Mouse (Mus musculus) limb, embryonic 10.5 days (tissue): ENCODE results near the gene Unc80. TPM values are rescaled to one million over a fixed set of nuclear protein-coding genes. Genes with fewer than 3 reads are reported as not detected.
"Not testable (repeated sequence)": the region's sequence is repeated elsewhere in the genome, so short reads cannot be mapped to it uniquely, and the experiment has no call there.

Experiments used
- DNase-seq: peaks from one replicate; pipeline ENCODE4 v3.0.0-alpha.2; 2017; ENCODE audit warnings: low spot score
- H3K27ac ChIP-seq: fragments of 300-500 bp; sonication (generic); 2 replicates; pipeline ENCODE4 v1.5.1; 2016; ENCODE audit warnings: mild to moderate bottlenecking
- H3K27me3 ChIP-seq: fragments of 300-500 bp; sonication (generic); 2 replicates; pipeline ENCODE4 v1.6.1; 2016; ENCODE audit warnings: low read depth, mild to moderate bottlenecking; ENCODE audit not compliant: poor library complexity, severe bottlenecking
- H3K36me3 ChIP-seq: fragments of 300-500 bp; sonication (generic); 2 replicates; pipeline ENCODE4 v1.6.1; 2016; ENCODE audit warnings: mild to moderate bottlenecking, moderate library complexity
- H3K4me1 ChIP-seq: fragments of 300-500 bp; sonication (generic); 2 replicates; pipeline ENCODE4 v1.6.1; 2016
- H3K4me3 ChIP-seq: fragments of 300-500 bp; sonication (generic); 2 replicates; pipeline ENCODE4 v1.5.1; 2016; ENCODE audit warnings: mild to moderate bottlenecking, moderate library complexity
- H3K9me3 ChIP-seq: fragments of 300-500 bp; sonication (generic); replicated peaks from 2 replicates; pipeline ENCODE4 v1.6.1; 2016; ENCODE audit warnings: mild to moderate bottlenecking
- WGBS: fragments of 180-500 bp; shearing (Covaris S2); methylation state at CpG from one replicate; pipeline ENCODE4 v1.1.7; 2016; 5-methylcytosine and 5-hydroxymethylcytosine counted together
- polyA plus RNA-seq: library from polyadenylated mRNA; unstranded; fragments of >200 nt; fragmentation: Nextera tagmentation; extraction: Ambion mirVana; gene quantifications from 2 replicates; pipeline ENCODE4 v1.2.1, GENCODE M21; 2016

Unc80 gene
- polyA plus RNA-seq, 1 experiment from 2014 or later: 0.01 TPM

DNA sequence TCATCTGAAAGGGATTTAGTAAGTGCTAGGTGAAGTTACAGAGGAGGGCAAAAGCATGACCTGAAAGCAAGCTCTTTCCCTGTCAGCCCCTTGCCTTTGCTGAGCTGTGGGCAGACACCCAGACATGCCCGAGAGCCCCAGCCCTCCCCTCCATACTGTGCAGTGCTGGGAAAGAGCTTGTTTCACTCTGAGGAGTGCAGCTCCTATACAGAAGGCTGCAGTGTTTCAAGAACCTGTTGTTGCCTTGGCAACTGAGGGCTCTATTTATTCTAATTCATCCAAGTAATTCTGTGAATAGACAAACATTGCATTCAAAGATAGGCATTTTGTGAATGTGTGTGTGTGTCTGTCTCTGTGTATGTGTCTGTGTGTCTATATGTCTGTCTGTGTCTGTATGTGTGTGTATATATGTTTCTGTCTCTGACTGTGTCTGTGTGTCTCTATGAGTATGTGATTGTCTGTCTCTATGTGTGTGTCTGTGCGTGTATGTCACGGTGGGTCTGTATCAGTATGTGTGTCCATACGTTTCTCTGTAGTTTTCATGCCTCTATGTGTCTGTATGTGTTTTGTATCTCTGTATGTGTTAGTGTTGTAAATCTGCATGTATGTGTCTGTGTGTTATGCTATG, 187.1 kb downstream of the Unc80 start:
- no peaks in the 10 kb centered on the region for H3K4me1 ChIP-seq
- H3K27ac ChIP-seq: no peak overlapping the region
- DNase-seq: no peak
- H3K4me3 ChIP-seq: no peak overlapping the region
- no peaks in the 10 kb centered on the region for H3K36me3 ChIP-seq
- H3K27me3 ChIP-seq: no peaks in the 10 kb centered on the region
- no peaks in the 10 kb centered on the region for H3K9me3 ChIP-seq
- WGBS: 73% methylated on average over 4 of the region's 4 CpGs

DNA sequence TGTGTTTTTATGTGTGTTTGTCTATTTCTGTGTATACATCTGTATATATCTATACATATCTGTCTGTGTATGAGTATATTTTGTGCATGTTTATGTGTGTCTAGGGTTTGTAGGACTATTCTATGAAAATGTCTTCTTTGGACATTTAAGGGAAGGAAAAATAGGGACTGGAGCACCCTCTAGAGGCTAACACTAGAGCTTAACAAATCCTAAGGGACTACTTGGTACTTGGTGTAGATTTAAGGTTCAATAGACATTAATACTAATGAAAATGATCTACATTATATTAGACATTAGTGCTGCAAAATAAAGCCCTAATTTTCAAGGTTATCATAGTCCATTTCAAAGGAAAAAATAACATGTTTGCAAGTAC, 187.6 kb downstream of the Unc80 start:
- Histone ChIP-seq H3K27me3 (no peaks in the 10 kb centered on the region), H3K9me3 (no peaks in the 10 kb centered on the region), H3K4me3 (no peak overlapping the region), H3K4me1 (no peaks in the 10 kb centered on the region), H3K27ac (no peak overlapping the region), H3K36me3 (no peaks in the 10 kb centered on the region)
- DNase-seq: no peak

DNA sequence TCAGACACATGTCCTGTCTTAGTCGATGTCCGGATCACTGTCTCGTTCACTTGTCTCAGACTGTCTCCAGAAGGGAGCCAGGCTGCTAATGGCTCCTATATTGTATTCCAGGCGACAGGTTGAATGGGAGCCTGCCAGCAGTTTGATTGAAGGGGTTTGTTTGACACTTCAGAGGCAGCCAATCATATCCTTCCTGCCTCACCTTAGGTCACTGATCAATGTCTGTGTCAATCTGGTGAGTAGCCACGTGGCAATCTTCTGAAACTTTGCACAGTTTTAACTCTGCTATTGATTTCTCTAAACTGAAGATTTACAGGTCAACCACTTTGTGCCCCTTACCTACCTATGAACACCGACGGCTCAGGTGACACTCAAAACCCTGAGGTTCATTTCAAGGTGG, 203.3 kb downstream of the Unc80 start:
- 80% methylated on average over 7 of the region's 7 CpGs for WGBS

DNA sequence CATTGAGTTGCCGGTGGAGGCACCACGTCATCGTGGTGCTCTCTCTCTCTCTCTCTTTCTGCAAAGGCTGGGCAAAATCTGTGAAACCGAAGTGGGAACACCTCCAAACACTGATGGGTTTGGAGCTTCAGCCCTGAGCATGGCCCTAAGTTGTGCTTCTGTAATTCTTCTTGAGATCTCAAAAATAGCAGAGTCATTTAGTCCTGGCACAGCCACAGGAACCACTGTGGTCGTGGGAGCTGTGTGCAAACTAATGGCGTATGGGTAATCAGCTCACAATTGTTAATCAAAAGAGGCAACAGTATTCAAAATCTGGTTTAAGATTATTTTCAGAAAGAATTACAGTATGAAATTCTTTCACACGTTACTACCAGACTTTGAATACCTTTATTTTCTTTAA, 204.6 kb downstream of the Unc80 start:
- 87% methylated on average over 7 of the region's 7 CpGs for WGBS
- no peaks in the 10 kb centered on the region for H3K27me3 ChIP-seq
- no peaks in the 10 kb centered on the region for H3K4me1 ChIP-seq
- no peak overlapping the region for H3K4me3 ChIP-seq
- H3K27ac ChIP-seq: no peak overlapping the region
- no peak for DNase-seq
- no peaks in the 10 kb centered on the region for H3K36me3 ChIP-seq
- no peaks in the 10 kb centered on the region for H3K9me3 ChIP-seq

More for the DNA sequence above, 203.3 kb downstream of the Unc80 start:
- H3K36me3 ChIP-seq: no peaks in the 10 kb centered on the region
- H3K9me3 ChIP-seq: no peaks in the 10 kb centered on the region
- H3K4me3 ChIP-seq: no peak overlapping the region
- DNase-seq: no peak
- no peaks in the 10 kb centered on the region for H3K27me3 ChIP-seq
- no peak overlapping the region for H3K27ac ChIP-seq
- H3K4me1 ChIP-seq: no peaks in the 10 kb centered on the region

DNA sequence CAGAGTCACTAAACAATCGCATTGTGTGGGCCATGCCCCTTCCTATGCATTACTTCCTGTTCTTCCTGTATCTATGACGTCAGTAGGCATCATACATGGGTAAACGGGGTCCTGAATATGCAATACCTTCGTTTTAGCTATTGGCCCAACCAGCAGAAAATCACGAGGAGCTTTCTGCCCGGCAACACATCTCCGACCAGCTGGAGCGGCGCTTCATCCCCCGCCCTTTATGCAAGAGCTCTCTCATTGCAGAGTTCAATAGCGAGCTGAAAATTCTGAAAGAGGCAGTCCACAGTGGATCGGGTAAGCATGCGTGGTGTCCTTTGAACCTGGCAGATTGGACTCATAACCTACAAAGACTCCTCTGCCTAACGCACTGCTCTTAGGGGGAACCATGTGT, 209.8 kb downstream of the Unc80 start:
- no peak for DNase-seq
- WGBS: 85% methylated on average over 14 of the region's 14 CpGs
- no peak overlapping the region for H3K27ac ChIP-seq

DNA sequence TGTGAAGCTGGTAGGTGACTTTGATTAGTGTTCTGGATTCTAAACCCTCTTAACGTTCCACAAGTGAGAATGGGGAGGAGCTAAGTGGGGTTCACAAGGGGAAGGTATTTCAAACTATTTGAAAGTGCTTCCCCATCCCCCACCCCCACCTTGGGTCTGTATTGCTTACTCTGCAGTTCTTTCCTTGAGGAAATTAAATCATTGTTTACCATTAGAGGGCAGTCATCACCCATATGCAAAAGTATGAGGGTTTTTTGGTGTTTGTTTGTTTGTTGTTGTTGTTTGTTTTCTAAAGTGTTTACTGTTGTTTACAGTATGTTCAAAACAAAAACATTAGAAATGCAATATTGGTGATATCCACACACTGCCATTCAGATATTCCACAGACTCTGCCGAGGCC, 210.5 kb downstream of the Unc80 start:
- Histone ChIP-seq H3K4me1 (no peaks in the 10 kb centered on the region), H3K9me3 (no peaks in the 10 kb centered on the region), H3K36me3 (no peaks in the 10 kb centered on the region), H3K27me3 (no peaks in the 10 kb centered on the region), H3K27ac (no peak overlapping the region), H3K4me3 (no peak overlapping the region)
- DNase-seq: no peak
- WGBS: 44% methylated on average over 2 of the region's 2 CpGs

More for the DNA sequence above, 209.8 kb downstream of the Unc80 start:
- H3K4me1 ChIP-seq: no peaks in the 10 kb centered on the region
- no peaks in the 10 kb centered on the region for H3K9me3 ChIP-seq
- no peaks in the 10 kb centered on the region for H3K27me3 ChIP-seq
- H3K4me3 ChIP-seq: no peak overlapping the region
- H3K36me3 ChIP-seq: no peaks in the 10 kb centered on the region

DNA sequence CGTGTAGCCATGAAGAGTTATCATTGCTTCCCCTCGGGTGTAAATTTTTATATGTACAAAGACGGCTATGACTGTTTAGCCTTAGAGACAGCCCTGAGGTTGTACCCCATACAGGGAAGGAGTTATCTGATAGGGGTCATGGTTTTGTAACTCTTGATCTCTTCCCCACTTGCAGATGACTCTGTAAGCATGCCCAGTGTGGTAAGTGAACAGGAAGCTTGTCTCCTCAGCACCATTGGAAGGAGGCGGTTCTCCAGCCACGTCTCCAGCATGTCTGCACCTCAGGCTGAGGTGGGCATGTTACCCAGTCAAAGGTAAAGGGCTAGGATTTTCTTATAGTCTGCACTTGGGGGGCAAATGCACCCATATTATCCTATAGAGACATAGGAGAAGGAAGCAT, 214.8 kb downstream of the Unc80 start:
- Histone ChIP-seq H3K27ac (no peak overlapping the region), H3K4me3 (no peak overlapping the region), H3K9me3 (no peaks in the 10 kb centered on the region), H3K36me3 (no peaks in the 10 kb centered on the region), H3K27me3 (no peaks in the 10 kb centered on the region), H3K4me1 (no peaks in the 10 kb centered on the region)
- no peak for DNase-seq
- WGBS: 85% methylated on average over 5 of the region's 5 CpGs

DNA sequence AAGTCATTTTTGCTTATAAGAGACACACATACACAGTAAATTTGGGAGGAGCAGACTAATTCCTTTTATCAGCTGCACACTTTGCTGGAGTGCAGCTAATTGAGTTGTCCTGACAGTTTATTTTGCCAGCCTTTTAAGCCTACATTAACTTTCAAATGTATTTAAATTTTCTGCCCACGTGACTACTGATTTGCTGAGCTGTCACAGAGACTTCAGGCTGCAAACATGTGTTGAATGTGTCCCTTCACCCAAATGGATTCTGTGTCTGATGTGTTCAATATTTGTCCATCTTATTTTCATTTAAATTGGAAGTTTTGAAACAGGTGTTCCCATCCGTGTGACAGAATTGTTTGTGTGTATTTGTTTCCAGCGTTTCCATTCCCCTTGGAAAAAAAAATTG, 223.6 kb downstream of the Unc80 start:
- H3K9me3 ChIP-seq: no peaks in the 10 kb centered on the region
- H3K4me3 ChIP-seq: no peak overlapping the region
- H3K36me3 ChIP-seq: no peaks in the 10 kb centered on the region
- H3K27ac ChIP-seq: no peak overlapping the region
- DNase-seq: no peak
- H3K4me1 ChIP-seq: no peaks in the 10 kb centered on the region
- WGBS: 78% methylated on average over 3 of the region's 3 CpGs
- H3K27me3 ChIP-seq: no peaks in the 10 kb centered on the region

DNA sequence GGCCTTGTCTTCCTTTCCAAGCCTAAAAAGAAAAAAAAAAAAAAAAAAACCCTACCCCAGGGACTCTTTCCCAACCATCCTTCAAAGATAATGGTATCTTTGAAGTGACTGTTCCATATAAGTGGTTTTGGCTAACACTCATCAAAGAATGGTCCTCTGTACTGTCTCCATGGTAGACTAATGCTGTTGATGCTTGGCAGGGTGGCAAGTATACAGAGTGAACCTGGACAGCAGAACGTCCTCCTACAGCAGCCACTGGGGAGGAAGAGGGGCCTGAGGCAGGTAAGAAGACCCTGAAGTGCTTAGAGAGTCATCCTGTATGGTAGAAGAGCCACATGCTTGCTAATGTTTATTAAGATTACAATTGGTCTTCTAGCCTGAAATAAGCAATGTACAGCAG, 224.1 kb downstream of the Unc80 start:
- Histone ChIP-seq H3K27ac (no peak overlapping the region), H3K9me3 (no peaks in the 10 kb centered on the region), H3K27me3 (no peaks in the 10 kb centered on the region), H3K4me1 (no peaks in the 10 kb centered on the region), H3K4me3 (no peak overlapping the region), H3K36me3 (no peaks in the 10 kb centered on the region)
- DNase-seq: no peak
- 78% methylated on average over 1 of the region's 1 CpGs for WGBS

DNA sequence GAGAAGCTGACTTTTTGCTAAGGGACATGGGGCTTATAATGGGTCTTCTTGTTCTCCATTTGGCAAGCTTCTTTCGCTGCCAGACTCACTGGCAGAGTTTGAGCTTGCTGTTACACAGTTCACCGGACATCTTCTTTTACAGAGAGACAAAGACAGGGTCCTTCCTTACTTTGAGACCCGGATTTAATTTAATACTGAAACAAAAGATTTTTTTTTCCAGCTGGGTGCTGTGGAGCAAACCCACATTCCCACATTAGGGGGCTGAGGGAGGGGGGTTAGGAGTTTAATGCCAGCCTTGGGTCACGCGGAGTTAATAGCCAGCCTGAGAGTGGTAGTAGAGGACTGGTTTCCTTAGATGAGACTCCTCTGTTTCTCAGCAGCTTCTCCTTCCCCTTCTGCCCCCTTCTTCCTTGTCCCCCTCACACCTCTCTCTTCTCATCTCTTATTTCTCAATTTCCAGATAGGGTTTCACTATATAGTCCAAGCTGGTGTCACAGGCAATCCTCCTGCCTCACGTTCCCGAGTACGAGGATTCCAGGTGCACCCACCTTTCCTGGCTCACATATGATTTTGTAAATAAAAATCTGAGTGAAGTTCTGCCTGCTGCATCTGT, 224.7 kb downstream of the Unc80 start:
- Histone ChIP-seq H3K4me3 (no peak overlapping the region), H3K36me3 (no peaks in the 10 kb centered on the region), H3K27ac (no peak overlapping the region), H3K9me3 (no peaks in the 10 kb centered on the region), H3K4me1 (no peaks in the 10 kb centered on the region), H3K27me3 (no peaks in the 10 kb centered on the region)
- no peak for DNase-seq
- 90% methylated on average over 8 of the region's 8 CpGs for WGBS

DNA sequence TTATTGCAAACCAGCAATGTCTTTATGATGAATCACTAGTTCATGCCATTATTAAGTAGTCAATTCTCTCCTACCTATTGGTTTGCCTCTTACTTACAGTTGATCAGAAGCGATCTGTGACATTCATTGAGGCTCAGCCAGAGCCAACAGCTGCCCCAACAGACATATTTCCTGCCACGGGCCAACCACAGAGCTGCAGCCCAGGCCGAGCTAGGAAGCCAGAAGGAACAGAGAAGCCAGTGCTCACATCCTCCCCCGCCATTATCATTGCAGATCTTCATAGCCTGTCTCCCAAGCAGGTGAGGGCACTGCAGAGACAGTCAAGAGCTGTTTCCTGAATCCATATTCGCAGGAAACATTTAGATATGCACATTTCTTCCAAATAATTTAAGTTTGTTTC, 226.1 kb downstream of the Unc80 start:
- no peak for DNase-seq
- no peaks in the 10 kb centered on the region for H3K9me3 ChIP-seq
- no peaks in the 10 kb centered on the region for H3K27me3 ChIP-seq
- no peak overlapping the region for H3K27ac ChIP-seq
- 83% methylated on average over 5 of the region's 5 CpGs for WGBS
- no peak overlapping the region for H3K4me3 ChIP-seq
- no peaks in the 10 kb centered on the region for H3K4me1 ChIP-seq
- no peaks in the 10 kb centered on the region for H3K36me3 ChIP-seq

DNA sequence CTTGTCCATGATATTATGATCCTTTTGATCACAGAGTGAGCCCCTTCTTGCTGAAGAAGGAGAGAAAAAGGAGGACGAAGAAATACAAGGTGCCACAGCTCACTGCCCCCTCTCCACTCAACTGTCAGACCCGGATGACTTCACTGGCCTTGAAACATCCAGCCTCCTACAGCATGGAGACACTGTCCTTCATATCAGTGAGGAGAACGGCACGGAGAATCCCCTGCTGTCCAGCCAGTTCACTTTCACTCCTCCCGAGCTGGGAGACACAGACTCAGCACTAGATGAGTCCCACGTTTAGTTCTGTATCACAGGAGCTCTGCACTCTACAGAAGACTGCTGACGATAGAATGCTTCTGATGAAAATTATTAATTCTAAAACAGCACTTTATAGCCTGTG, 227.1 kb downstream of the Unc80 start:
- 78% methylated on average over 7 of the region's 7 CpGs for WGBS
- H3K27me3 ChIP-seq: no peaks in the 10 kb centered on the region
- H3K4me3 ChIP-seq: no peak overlapping the region
- H3K36me3 ChIP-seq: no peaks in the 10 kb centered on the region
- no peak overlapping the region for H3K27ac ChIP-seq
- no peak for DNase-seq
- no peaks in the 10 kb centered on the region for H3K4me1 ChIP-seq
- no peaks in the 10 kb centered on the region for H3K9me3 ChIP-seq

DNA sequence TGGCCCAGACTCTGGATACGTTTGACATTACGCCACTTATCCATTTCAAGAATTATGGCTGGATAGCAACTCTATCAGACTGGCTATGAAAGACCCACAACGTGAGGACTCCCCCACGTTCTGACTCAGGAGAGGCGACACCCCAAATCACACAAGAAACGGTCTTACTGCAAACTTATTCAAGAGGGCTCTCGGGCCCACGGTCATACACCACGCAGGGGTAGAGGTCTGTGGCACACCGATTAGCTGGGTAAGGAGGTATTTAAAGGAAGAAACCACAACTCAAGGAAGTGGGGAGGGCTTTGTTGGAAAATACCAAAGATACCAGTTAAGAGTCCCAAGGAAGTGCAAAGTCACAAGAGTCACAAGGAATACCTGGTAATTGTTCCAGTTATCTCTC, 231.5 kb downstream of the Unc80 start:
- not testable (repeated sequence) for H3K9me3 ChIP-seq, H3K27ac ChIP-seq, H3K4me1 ChIP-seq, H3K27me3 ChIP-seq, DNase-seq, H3K4me3 ChIP-seq, H3K36me3 ChIP-seq
- 86% methylated on average over 10 of the region's 10 CpGs for WGBS

DNA sequence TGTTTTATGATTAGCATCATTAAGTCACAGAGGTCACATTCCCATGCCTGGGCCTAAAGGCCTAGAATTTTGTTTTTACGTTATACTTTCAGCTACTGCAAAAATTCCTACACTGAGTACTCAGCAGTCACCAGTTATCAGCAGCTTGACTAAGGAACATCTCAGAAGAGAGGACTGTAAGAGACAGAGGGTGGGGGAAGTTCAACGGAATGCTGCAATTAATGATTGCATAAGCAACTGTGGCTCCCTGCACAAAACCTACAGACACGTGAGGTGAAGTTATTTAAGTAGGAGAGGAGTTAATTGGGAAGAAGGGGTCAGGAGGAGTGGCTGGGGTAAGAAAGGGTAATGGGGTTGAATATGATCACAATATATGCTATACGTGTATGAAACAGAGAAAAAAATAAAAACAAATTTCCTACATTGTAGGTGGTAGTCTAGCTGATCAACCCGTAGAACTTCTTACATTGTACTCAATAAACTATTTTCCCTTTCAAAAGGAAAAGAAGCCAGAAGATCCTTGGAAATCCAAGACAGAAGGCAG, 232.1 kb downstream of the Unc80 start:
- peaks cover 8% of the 10 kb centered on the region; the same call in 1 of the 2 replicates for H3K36me3 ChIP-seq
- no peaks in the 10 kb centered on the region for H3K9me3 ChIP-seq
- H3K27ac ChIP-seq: peak overlapping the region; percentile 92; the same call in 1 of the 2 replicates
- no peak for DNase-seq
- no peaks in the 10 kb centered on the region for H3K27me3 ChIP-seq
- peak overlapping the region; percentile 87 for H3K4me3 ChIP-seq
- H3K4me1 ChIP-seq: peaks cover 8% of the 10 kb centered on the region
- WGBS: 51% methylated on average over 5 of the region's 5 CpGs
